Mouse (Mus musculus): ENCODE measurements at regions not wholly inside any gene's neighbourhood (a gene's known extent, or its start where the extent isn't known, plus 50 kb on each side); places are given as distances from the start of the nearest gene placed in this dataset.
A peak's percentile ranks its signal among the peaks of the same experiment; 100 is the strongest.

GRCm38 (mm10) chr9:113528586-113528985 is 179.5 kb downstream of the Pdcd6ip start:
- 0 out of 2 replicates have a peak, but pooled peaks cover under 1% of the 10 kb centered on the region for H3K27me3 ChIP-seq (ENCODE audit: insufficient read depth, low read length)
- no peaks in the 10 kb centered on the region for H3K4me1 ChIP-seq (replicated peaks; ENCODE audit: low read depth, low read length)
- H3K36me3 ChIP-seq (ENCODE audit: insufficient read depth, low read length): no peaks in the 10 kb centered on the region
- peak; percentile 65 for TF ChIP-seq CTCF (conservative IDR thresholded peaks at IDR 0.05; ENCODE audit: low read length)
- TF ChIP-seq POU5F1 (IDR thresholded peaks at IDR 0.05; ENCODE audit: borderline replicate concordance, low read length): no peak
- no peak overlapping the region for H3K4me3 ChIP-seq (replicated peaks; ENCODE audit: low read length)
- H3K9me3 ChIP-seq (ENCODE audit: low read length): peaks cover 3% of the 10 kb centered on the region

- Histone ChIP-seq H3K27me3 (ENCODE audit: insufficient read depth, low read length) (peaks cover 8% of the 10 kb centered on the region; the same call in 1 of the 2 replicates), H3K4me1 (replicated peaks; ENCODE audit: low read depth, low read length) (peaks cover 8% of the 10 kb centered on the region), H3K36me3 (ENCODE audit: insufficient read depth, low read length) (no peaks in the 10 kb centered on the region), H3K4me3 (replicated peaks; ENCODE audit: low read length) (no peak overlapping the region), H3K9me3 (ENCODE audit: low read length) (peaks cover 3% of the 10 kb centered on the region)
- TF ChIP-seq CTCF (conservative IDR thresholded peaks at IDR 0.05; ENCODE audit: low read length) (no peak), NANOG (IDR thresholded peaks at IDR 0.05; ENCODE audit: borderline replicate concordance, low read length) (no peak), POU5F1 (IDR thresholded peaks at IDR 0.05; ENCODE audit: borderline replicate concordance, low read length) (no peak)
Observed at GRCm38 (mm10) chr9:113524307-113524706, 183.8 kb downstream of the Pdcd6ip start.

GRCm38 (mm10) chr9:113523173-113523572 is 184.9 kb downstream of the Pdcd6ip start:
- peaks cover 11% of the 10 kb centered on the region for H3K4me1 ChIP-seq (replicated peaks; ENCODE audit: low read depth, low read length)
- H3K9me3 ChIP-seq (ENCODE audit: low read length): peaks cover 3% of the 10 kb centered on the region
- TF ChIP-seq CTCF (conservative IDR thresholded peaks at IDR 0.05; ENCODE audit: low read length): no peak
- no peak for TF ChIP-seq NANOG (IDR thresholded peaks at IDR 0.05; ENCODE audit: borderline replicate concordance, low read length)
- no peak for TF ChIP-seq POU5F1 (IDR thresholded peaks at IDR 0.05; ENCODE audit: borderline replicate concordance, low read length)
- H3K36me3 ChIP-seq (ENCODE audit: insufficient read depth, low read length): no peaks in the 10 kb centered on the region
- no peak overlapping the region for H3K4me3 ChIP-seq (replicated peaks; ENCODE audit: low read length)
- H3K27me3 ChIP-seq (ENCODE audit: insufficient read depth, low read length): peaks cover 15% of the 10 kb centered on the region; the same call in 1 of the 2 replicates

GRCm38 (mm10) chr9:113519727-113520126 is 188.3 kb downstream of the Pdcd6ip start:
- TF ChIP-seq POU5F1 (IDR thresholded peaks at IDR 0.05; ENCODE audit: borderline replicate concordance, low read length) (no peak), CTCF (conservative IDR thresholded peaks at IDR 0.05; ENCODE audit: low read length) (no peak), NANOG (IDR thresholded peaks at IDR 0.05; ENCODE audit: borderline replicate concordance, low read length) (no peak)
- Histone ChIP-seq H3K4me1 (replicated peaks; ENCODE audit: low read depth, low read length) (peaks cover 20% of the 10 kb centered on the region), H3K9me3 (ENCODE audit: low read length) (no peaks in the 10 kb centered on the region), H3K27me3 (ENCODE audit: insufficient read depth, low read length) (peaks cover 20% of the 10 kb centered on the region; the same call in 1 of the 2 replicates), H3K36me3 (ENCODE audit: insufficient read depth, low read length) (no peaks in the 10 kb centered on the region), H3K4me3 (replicated peaks; ENCODE audit: low read length) (peak overlapping the region; percentile 68)

GRCm38 (mm10) chr9:113518482-113518881 is 189.6 kb downstream of the Pdcd6ip start:
- Histone ChIP-seq H3K27me3 (ENCODE audit: insufficient read depth, low read length) (peaks cover 18% of the 10 kb centered on the region), H3K4me3 (replicated peaks; ENCODE audit: low read length) (no peak overlapping the region), H3K4me1 (replicated peaks; ENCODE audit: low read depth, low read length) (peaks cover 20% of the 10 kb centered on the region), H3K9me3 (ENCODE audit: low read length) (no peaks in the 10 kb centered on the region), H3K36me3 (ENCODE audit: insufficient read depth, low read length) (no peaks in the 10 kb centered on the region)
- TF ChIP-seq POU5F1 (IDR thresholded peaks at IDR 0.05; ENCODE audit: borderline replicate concordance, low read length) (no peak), CTCF (conservative IDR thresholded peaks at IDR 0.05; ENCODE audit: low read length) (no peak), NANOG (IDR thresholded peaks at IDR 0.05; ENCODE audit: borderline replicate concordance, low read length) (no peak)

- peaks cover 18% of the 10 kb centered on the region for H3K27me3 ChIP-seq (ENCODE audit: insufficient read depth, low read length)
- peaks cover 20% of the 10 kb centered on the region for H3K4me1 ChIP-seq (replicated peaks; ENCODE audit: low read depth, low read length)
- no peaks in the 10 kb centered on the region for H3K9me3 ChIP-seq (ENCODE audit: low read length)
- TF ChIP-seq NANOG (IDR thresholded peaks at IDR 0.05; ENCODE audit: borderline replicate concordance, low read length) (no peak), CTCF (conservative IDR thresholded peaks at IDR 0.05; ENCODE audit: low read length) (no peak), POU5F1 (IDR thresholded peaks at IDR 0.05; ENCODE audit: borderline replicate concordance, low read length) (no peak)
- no peaks in the 10 kb centered on the region for H3K36me3 ChIP-seq (ENCODE audit: insufficient read depth, low read length)
- H3K4me3 ChIP-seq (replicated peaks; ENCODE audit: low read length): no peak overlapping the region
Observed at GRCm38 (mm10) chr9:113517756-113518155, 190.3 kb downstream of the Pdcd6ip start.

GRCm38 (mm10) chr9:113515703-113516020 is 192.4 kb downstream of the Pdcd6ip start:
- peaks cover 18% of the 10 kb centered on the region for H3K27me3 ChIP-seq (ENCODE audit: insufficient read depth, low read length)
- H3K9me3 ChIP-seq (ENCODE audit: low read length): no peaks in the 10 kb centered on the region
- peaks cover 20% of the 10 kb centered on the region for H3K4me1 ChIP-seq (replicated peaks; ENCODE audit: low read depth, low read length)
- TF ChIP-seq CTCF (conservative IDR thresholded peaks at IDR 0.05; ENCODE audit: low read length) (no peak), POU5F1 (IDR thresholded peaks at IDR 0.05; ENCODE audit: borderline replicate concordance, low read length) (no peak), NANOG (IDR thresholded peaks at IDR 0.05; ENCODE audit: borderline replicate concordance, low read length) (no peak)
- H3K36me3 ChIP-seq (ENCODE audit: insufficient read depth, low read length): no peaks in the 10 kb centered on the region
- H3K4me3 ChIP-seq (replicated peaks; ENCODE audit: low read length): peak overlapping the region; percentile 43; the same call in 1 of the 2 replicates

GRCm38 (mm10) chr9:113514846-113515702 is 193.0 kb downstream of the Pdcd6ip start:
- H3K9me3 ChIP-seq (ENCODE audit: low read length): no peaks in the 10 kb centered on the region
- TF ChIP-seq CTCF (conservative IDR thresholded peaks at IDR 0.05; ENCODE audit: low read length) (no peak), NANOG (IDR thresholded peaks at IDR 0.05; ENCODE audit: borderline replicate concordance, low read length) (no peak)
- peaks cover 20% of the 10 kb centered on the region for H3K4me1 ChIP-seq (replicated peaks; ENCODE audit: low read depth, low read length)
- peak overlapping the region; percentile 43; the same call in 1 of the 2 replicates for H3K4me3 ChIP-seq (replicated peaks; ENCODE audit: low read length)
- H3K27me3 ChIP-seq (ENCODE audit: insufficient read depth, low read length): peaks cover 17% of the 10 kb centered on the region
- no peaks in the 10 kb centered on the region for H3K36me3 ChIP-seq (ENCODE audit: insufficient read depth, low read length)

All from E14TG2a.4 (cell line).